ENCODE assay signal across 17 mouse cellular contexts in the genomic region with DNA sequence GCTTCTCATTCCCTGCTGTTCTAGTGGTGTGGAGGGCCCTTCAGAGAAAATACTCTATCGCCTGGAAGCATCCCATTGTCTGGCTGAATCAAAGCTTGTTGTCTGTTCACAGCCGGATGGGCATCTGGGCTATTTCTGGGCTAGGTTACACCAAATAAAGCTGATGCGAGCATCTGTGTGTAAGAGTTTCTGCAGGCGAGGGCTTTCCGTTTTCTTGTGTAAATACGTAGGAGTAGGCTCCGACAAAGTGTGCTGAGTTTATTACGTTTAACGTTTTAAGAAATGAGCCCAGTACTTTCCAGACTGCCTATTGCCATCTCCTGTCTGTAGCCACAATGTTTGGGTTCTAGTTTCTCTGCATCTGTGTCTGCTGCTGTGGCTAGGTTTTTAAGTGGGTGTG. TPM values are rescaled to one million over a fixed set of nuclear protein-coding genes. Genes with fewer than 3 reads are reported as not detected.
DNase-seq lines count a peak whose midpoint lies in the region; ATAC-seq lines count a peak whose summit lies in the region.
"Had no signal": no experiment of that assay in that cellular context is flagged by ENCODE, and none has a peak within 500 bp of the region (broad histone marks: within the 10 kb centered on the region; RNA-seq: fewer than 3 reads in every experiment).

No protein-coding gene starts in this region.

- DNase-seq in embryonic facial prominence, embryonic 14.5 days (ENCODE audit: low spot score) = peak; percentile 10
- DNase-seq in embryonic facial prominence, embryonic 10.5 days (ENCODE audit: low spot score) = no peak
- no peak for DNase-seq in midbrain, embryonic 10.5 days (ENCODE audit: low spot score)
- DNase-seq in midbrain, embryonic 14.5 days = peak; percentile 15
- peak; percentile 68 for DNase-seq in retina, postnatal 1 day
- DNase-seq in left cerebral cortex, postnatal 4 days = no peak
- no peak for DNase-seq in liver, embryonic 11.5 days (ENCODE audit: low spot score)
- DNase-seq: kidney, adult 2 months; liver, postnatal 0 days had no signal

- 70% methylated on average over 9 of the region's 9 CpGs for WGBS in embryonic facial prominence, embryonic 14.5 days
- WGBS in embryonic facial prominence, embryonic 10.5 days = 74% methylated on average over 9 of the region's 9 CpGs
- WGBS in midbrain, embryonic 10.5 days = 71% methylated on average over 9 of the region's 9 CpGs
- WGBS in midbrain, embryonic 13.5 days = 61% methylated on average over 9 of the region's 9 CpGs
- WGBS in midbrain, embryonic 14.5 days = 70% methylated on average over 9 of the region's 9 CpGs
- 79% methylated on average over 9 of the region's 9 CpGs for WGBS in liver, embryonic 11.5 days

- H3K4me1 ChIP-seq in embryonic facial prominence, embryonic 14.5 days (ENCODE audit: control insufficient read depth, insufficient read depth, low read length) = no peaks in the 10 kb centered on the region
- H3K4me1 ChIP-seq in embryonic facial prominence, embryonic 10.5 days = no peaks in the 10 kb centered on the region
- H3K4me1 ChIP-seq in midbrain, embryonic 10.5 days = peaks cover 15% of the 10 kb centered on the region
- peaks cover 19% of the 10 kb centered on the region for H3K4me1 ChIP-seq in midbrain, embryonic 13.5 days (replicated peaks)
- 0 out of 2 replicates have a peak, but pooled peaks cover 6% of the 10 kb centered on the region for H3K4me1 ChIP-seq in midbrain, embryonic 14.5 days (ENCODE audit: control insufficient read depth, insufficient read depth, low read length)
- H3K4me1 ChIP-seq in liver, embryonic 11.5 days (replicated peaks; ENCODE audit: control insufficient read depth, insufficient read depth, low read length) = no peaks in the 10 kb centered on the region

- H3K4me3 ChIP-seq in embryonic facial prominence, embryonic 14.5 days (ENCODE audit: low read depth, low read length) = no peak overlapping the region
- H3K4me3 ChIP-seq in embryonic facial prominence, embryonic 10.5 days = no peak overlapping the region
- no peak overlapping the region for H3K4me3 ChIP-seq in midbrain, embryonic 10.5 days
- no peak overlapping the region for H3K4me3 ChIP-seq in midbrain, embryonic 13.5 days (replicated peaks)
- H3K4me3 ChIP-seq in midbrain, embryonic 14.5 days (replicated peaks; ENCODE audit: low read depth, low read length) = no peak overlapping the region
- no peak overlapping the region for H3K4me3 ChIP-seq in liver, embryonic 11.5 days (ENCODE audit: low read depth, low read length)
- H3K4me3 ChIP-seq: embryonic facial prominence, embryonic 13.5 days; forebrain, embryonic 13.5 days; hindbrain, embryonic 10.5 days; midbrain, embryonic 12.5 days had no signal

- H3K36me3 ChIP-seq in embryonic facial prominence, embryonic 14.5 days (ENCODE audit: control insufficient read depth, insufficient read depth, low read length) = no peaks in the 10 kb centered on the region
- H3K36me3 ChIP-seq in embryonic facial prominence, embryonic 10.5 days (replicated peaks) = no peaks in the 10 kb centered on the region
- H3K36me3 ChIP-seq in midbrain, embryonic 10.5 days = no peaks in the 10 kb centered on the region
- H3K36me3 ChIP-seq in midbrain, embryonic 13.5 days = peaks cover 3% of the 10 kb centered on the region
- H3K36me3 ChIP-seq in midbrain, embryonic 14.5 days (ENCODE audit: control insufficient read depth, insufficient read depth, low read length) = no peaks in the 10 kb centered on the region
- H3K36me3 ChIP-seq in liver, embryonic 11.5 days (ENCODE audit: control insufficient read depth, insufficient read depth, low read length) = no peaks in the 10 kb centered on the region
- H3K36me3 ChIP-seq: embryonic facial prominence, embryonic 13.5 days; hindbrain, embryonic 10.5 days; midbrain, embryonic 12.5 days had no signal

- H3K9ac ChIP-seq in embryonic facial prominence, embryonic 14.5 days (ENCODE audit: low read depth, low read length) = no peak overlapping the region
- no peak overlapping the region for H3K9ac ChIP-seq in midbrain, embryonic 13.5 days (replicated peaks)
- H3K9ac ChIP-seq in midbrain, embryonic 14.5 days (replicated peaks; ENCODE audit: low read length) = no peak overlapping the region
- no peak overlapping the region for H3K9ac ChIP-seq in liver, embryonic 11.5 days (ENCODE audit: low read depth, low read length)
- H3K9ac ChIP-seq: embryonic facial prominence, embryonic 13.5 days; forebrain, embryonic 13.5 days; liver, postnatal 0 days; midbrain, embryonic 12.5 days had no signal

- H3K4me2 ChIP-seq in embryonic facial prominence, embryonic 14.5 days (ENCODE audit: low read depth, low read length) = no peak overlapping the region
- H3K4me2 ChIP-seq in midbrain, embryonic 13.5 days (replicated peaks) = no peak overlapping the region
- H3K4me2 ChIP-seq in midbrain, embryonic 14.5 days (ENCODE audit: low read length) = no peak overlapping the region
- no peak overlapping the region for H3K4me2 ChIP-seq in liver, embryonic 11.5 days
- H3K4me2 ChIP-seq: embryonic facial prominence, embryonic 13.5 days; forebrain, embryonic 13.5 days; heart, embryonic 11.5 days; midbrain, embryonic 12.5 days had no signal

- ATAC-seq in embryonic facial prominence, embryonic 14.5 days (ENCODE audit: low read depth) = no peak
- no peak for ATAC-seq in midbrain, embryonic 13.5 days
- ATAC-seq in midbrain, embryonic 14.5 days (ENCODE audit: low FRiP score, low TSS enrichment) = no peak
- ATAC-seq in liver, embryonic 11.5 days (replicated peaks; ENCODE audit: low FRiP score) = no peak
- ATAC-seq: forebrain, embryonic 13.5 days; inflammation-experienced regulatory T-cells, adult 6 months; liver, postnatal 0 days; lung, postnatal 0 days had no signal

- no peaks in the 10 kb centered on the region for H3K27me3 ChIP-seq in embryonic facial prominence, embryonic 14.5 days (replicated peaks; ENCODE audit: control insufficient read depth, insufficient read depth, low read length)
- no peaks in the 10 kb centered on the region for H3K27me3 ChIP-seq in embryonic facial prominence, embryonic 10.5 days (replicated peaks; ENCODE audit: low read depth, poor library complexity, severe bottlenecking)
- no peaks in the 10 kb centered on the region for H3K27me3 ChIP-seq in midbrain, embryonic 10.5 days (ENCODE audit: low read depth, poor library complexity, severe bottlenecking)
- no peaks in the 10 kb centered on the region for H3K27me3 ChIP-seq in midbrain, embryonic 13.5 days
- no peaks in the 10 kb centered on the region for H3K27me3 ChIP-seq in midbrain, embryonic 14.5 days (ENCODE audit: control insufficient read depth, insufficient read depth, low read length)
- H3K27me3 ChIP-seq in liver, embryonic 11.5 days (replicated peaks; ENCODE audit: control insufficient read depth, insufficient read depth, low read length) = no peaks in the 10 kb centered on the region
- H3K27me3 ChIP-seq: embryonic facial prominence, embryonic 13.5 days; forebrain, embryonic 13.5 days; midbrain, embryonic 12.5 days had no signal

- intact Hi-C loops in left cerebral cortex, postnatal 4 days (cut with DNase I) = no loop called here

- no peak overlapping the region for H3K27ac ChIP-seq in embryonic facial prominence, embryonic 14.5 days (replicated peaks; ENCODE audit: low read depth, low read length)
- H3K27ac ChIP-seq in embryonic facial prominence, embryonic 10.5 days (replicated peaks) = no peak overlapping the region
- 0 out of 2 replicates have a peak overlapping the region, but pooled peaks have one; percentile 0 for H3K27ac ChIP-seq in midbrain, embryonic 10.5 days (replicated peaks)
- no peak overlapping the region for H3K27ac ChIP-seq in midbrain, embryonic 13.5 days
- no peak overlapping the region for H3K27ac ChIP-seq in midbrain, embryonic 14.5 days (replicated peaks; ENCODE audit: low read depth, low read length)
- no peak overlapping the region for H3K27ac ChIP-seq in liver, embryonic 11.5 days (ENCODE audit: low read depth, low read length)
- H3K27ac ChIP-seq: embryonic facial prominence, embryonic 13.5 days; forebrain, embryonic 13.5 days; midbrain, embryonic 12.5 days had no signal

- no peaks in the 10 kb centered on the region for H3K9me3 ChIP-seq in embryonic facial prominence, embryonic 14.5 days (ENCODE audit: control insufficient read depth, low read length)
- no peaks in the 10 kb centered on the region for H3K9me3 ChIP-seq in embryonic facial prominence, embryonic 10.5 days
- H3K9me3 ChIP-seq in midbrain, embryonic 10.5 days (replicated peaks) = no peaks in the 10 kb centered on the region
- no peaks in the 10 kb centered on the region for H3K9me3 ChIP-seq in midbrain, embryonic 13.5 days
- no peaks in the 10 kb centered on the region for H3K9me3 ChIP-seq in midbrain, embryonic 14.5 days (ENCODE audit: control insufficient read depth, low read length)
- H3K9me3 ChIP-seq in liver, embryonic 11.5 days (ENCODE audit: control insufficient read depth, low read length) = no peaks in the 10 kb centered on the region
- H3K9me3 ChIP-seq: embryonic facial prominence, embryonic 13.5 days; forebrain, embryonic 13.5 days; hindbrain, embryonic 10.5 days; midbrain, embryonic 12.5 days had no signal

RNA-seq across cellular contexts. Expression of a gene that starts 51.0 kb away (rescaled TPM):
- polyA plus RNA-seq in embryonic facial prominence, embryonic 14.5 days (2014; fragmentation: Nextera tagmentation; extraction: Ambion mirVana) = 2.5 and 2.6 TPM in 2 replicates
- polyA plus RNA-seq in embryonic facial prominence, embryonic 10.5 days (2016; fragmentation: Nextera tagmentation; extraction: Ambion mirVana) = 0.73 and 1.2 TPM in 2 replicates
- polyA plus RNA-seq in midbrain, embryonic 10.5 days (2016; fragmentation: Nextera tagmentation; extraction: Ambion mirVana) = 1.2 and 1.4 TPM in 2 replicates
- polyA plus RNA-seq in midbrain, embryonic 13.5 days (2015; fragmentation: Nextera tagmentation; extraction: Ambion mirVana) = 2.8 and 3.0 TPM in 2 replicates
- 9.9 and 10.7 TPM in 2 replicates for polyA plus RNA-seq in midbrain, embryonic 14.5 days (2014; fragmentation: Nextera tagmentation; extraction: Ambion mirVana)
- total RNA-seq in left cerebral cortex, postnatal 4 days (2021) = 100 to 1,000 TPM; 328 to 375 TPM
- 0.73 and 0.99 TPM in 2 replicates for polyA plus RNA-seq in liver, embryonic 11.5 days (2014; fragmentation: Nextera tagmentation; extraction: Ambion mirVana)

Comparison
In these comparisons a context has a peak if more than half of its experiments do, and no peak if none do; other contexts are left out.
1. DNase-seq: peak in embryonic facial prominence, embryonic 14.5 days (single experiment), midbrain, embryonic 14.5 days (single experiment) and retina, postnatal 1 day (single experiment); none in embryonic facial prominence, embryonic 10.5 days (single experiment), midbrain, embryonic 10.5 days (single experiment), left cerebral cortex, postnatal 4 days (single experiment) and liver, embryonic 11.5 days (single experiment).